Mouse (Mus musculus) midbrain, postnatal 0 days (tissue): ENCODE data around the gene Mup3. TPM values are rescaled to one million over a fixed set of nuclear protein-coding genes. Genes with fewer than 3 reads are reported as not detected.
"Not testable (repeated sequence)": the region's sequence is repeated elsewhere in the genome, so short reads cannot be mapped to it uniquely, and the experiment has no call there.

ENCODE experiments used
- ATAC-seq: fragments of 200-750 bp; cut with Nextera tagmentation; 2 replicates; pipeline ENCODE4 v1.8.0; 2017; ENCODE audit warnings: moderate number of reproducible peaks, mild to moderate bottlenecking, moderate TSS enrichment, moderate library complexity; ENCODE audit not compliant: low FRiP score
- DNase-seq: peaks from one replicate; pipeline ENCODE4 v3.0.0-alpha.2; 2015; ENCODE audit warnings: low spot score
- H3K27ac ChIP-seq: fragments of 300-500 bp; sonication (generic); 2 replicates; pipeline ENCODE4 v1.5.1; 2014; ENCODE audit warnings: low read depth, mild to moderate bottlenecking, low read length, mixed read lengths
- H3K27me3 ChIP-seq: fragments of 300-500 bp; sonication (generic); 2 replicates; pipeline ENCODE4 v1.6.1; 2014; ENCODE audit warnings: low read length, control low read depth, mixed read lengths; ENCODE audit not compliant: insufficient read depth
- H3K36me3 ChIP-seq: fragments of 300-500 bp; sonication (generic); 2 replicates; pipeline ENCODE4 v1.6.1; 2014; ENCODE audit warnings: low read length, control low read depth, mixed read lengths; ENCODE audit not compliant: insufficient read depth
- H3K4me1 ChIP-seq: fragments of 300-500 bp; sonication (generic); 2 replicates; pipeline ENCODE4 v1.6.1; 2014; ENCODE audit warnings: mild to moderate bottlenecking, control low read depth, antibody characterized with exemption, low read length, mixed read lengths; ENCODE audit not compliant: insufficient read depth
- H3K4me2 ChIP-seq: fragments of 300-500 bp; sonication (generic); 2 replicates; pipeline ENCODE4 v1.6.1; 2014; ENCODE audit warnings: low read depth, mild to moderate bottlenecking, low read length, mixed read lengths; ENCODE audit not compliant: poor library complexity, severe bottlenecking
- H3K4me3 ChIP-seq: fragments of 300-500 bp; sonication (generic); 2 replicates; pipeline ENCODE4 v1.5.1; 2014; ENCODE audit warnings: low read depth, mild to moderate bottlenecking, low read length, moderate library complexity
- H3K9ac ChIP-seq: fragments of 300-500 bp; sonication (generic); replicated peaks from 2 replicates; pipeline ENCODE4 v1.6.1; 2014; ENCODE audit warnings: mild to moderate bottlenecking, low read length, moderate library complexity, mixed read lengths; ENCODE audit not compliant: poor library complexity, severe bottlenecking
- H3K9me3 ChIP-seq: fragments of 300-500 bp; sonication (generic); 2 replicates; pipeline ENCODE4 v1.6.1; 2016; ENCODE audit warnings: low read length, control low read depth
- CTCF ChIP-seq: IDR thresholded peaks from 2 replicates; pipeline ENCODE4 v1.5.1; 2016; ENCODE audit warnings: antibody characterized with exemption, mild to moderate bottlenecking
- WGBS: fragments of 180-500 bp; shearing (Covaris S2); extraction: QIAGEN DNeasy Blood & Tissue Kit; methylation state at CpG from one replicate; pipeline ENCODE4 v1.1.7; 2014; 5-methylcytosine and 5-hydroxymethylcytosine counted together
- polyA plus RNA-seq: library from polyadenylated mRNA; unstranded; fragments of >200 nt; fragmentation: Nextera tagmentation; extraction: Ambion mirVana; gene quantifications from 2 replicates; pipeline ENCODE4 v1.2.1, GENCODE M21; 2015
- total RNA-seq: library from RNA; depleted of rRNA; stranded (reverse); fragments of >200 nt; gene quantifications from 2 replicates; pipeline ENCODE4 v1.2.3, GENCODE M21; 2014; rRNA removed

The Mup3 gene
- total RNA-seq (not detected in 2 replicates), polyA plus RNA-seq (not detected in 2 replicates)

DNA sequence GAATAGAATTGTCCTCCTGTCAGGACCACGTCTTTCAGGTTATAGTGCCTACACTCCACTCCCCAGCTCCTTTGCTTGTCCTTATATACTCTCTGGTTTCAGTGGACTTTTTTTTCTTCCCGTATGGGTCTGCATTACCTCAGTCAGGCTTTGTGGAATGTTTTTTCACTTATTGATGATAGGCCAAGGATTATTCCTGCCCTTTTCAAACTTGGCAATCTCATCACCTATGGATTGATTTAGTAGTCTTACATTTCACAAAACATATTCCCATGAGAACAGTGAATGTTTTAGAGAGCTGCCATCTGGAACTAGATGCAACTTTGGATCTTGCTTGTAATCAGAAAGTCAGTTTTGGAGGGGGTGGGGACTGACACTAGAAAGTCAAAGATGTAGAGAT lies at the start of gene Mup3:
Mup3 (minus strand) TSS at position 102 of the 400 bp plus-strand sequence.
- TF ChIP-seq CTCF = no peak
- no peak within 1 kb of the TSS for H3K4me2 ChIP-seq
- no peak for ATAC-seq
- WGBS = 86% methylated on average over 2 of the region's 2 CpGs
- H3K27me3 ChIP-seq = no peaks in the 10 kb centered on the region
- DNase-seq = no peak
- no peaks in the 10 kb centered on the region for H3K4me1 ChIP-seq
- no peaks in the 10 kb centered on the region for H3K36me3 ChIP-seq
- H3K9ac ChIP-seq = no peak within 1 kb of the TSS
- no peak within 1 kb of the TSS for H3K27ac ChIP-seq
- H3K4me3 ChIP-seq = no peak within 1 kb of the TSS
- no peaks in the 10 kb centered on the region for H3K9me3 ChIP-seq

DNA sequence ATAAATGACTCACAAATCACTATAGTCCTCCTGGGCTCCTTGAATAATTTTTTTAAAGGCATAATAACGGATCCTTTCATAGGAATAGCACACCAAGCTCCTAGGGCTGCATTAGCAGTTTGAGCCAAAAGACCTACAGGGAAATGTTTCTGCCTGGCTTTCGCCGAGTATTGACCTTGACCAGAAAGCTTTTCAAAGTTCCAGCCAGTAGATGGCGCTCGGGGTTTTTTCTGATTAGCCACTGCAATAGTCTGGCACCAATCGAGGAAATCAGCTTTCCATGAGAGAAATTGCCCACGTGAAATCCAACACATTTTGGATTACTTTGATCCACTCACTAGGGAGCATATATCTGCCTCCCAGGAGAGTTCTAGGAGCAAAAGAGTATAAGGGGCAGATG lies 46.6 kb upstream of the Mup3 start:
- 69% methylated on average over 7 of the region's 7 CpGs for WGBS
- TF ChIP-seq CTCF = peak; percentile 43
- DNase-seq (peak; percentile 28), ATAC-seq (no peak)
- Histone ChIP-seq H3K9me3 (peaks cover 14% of the 10 kb centered on the region; the same call in 1 of the 2 replicates), H3K4me3 (no peak overlapping the region), H3K4me2 (no peak overlapping the region), H3K4me1 (no peaks in the 10 kb centered on the region), H3K27me3 (no peaks in the 10 kb centered on the region), H3K27ac (no peak overlapping the region), H3K9ac (no peak overlapping the region), H3K36me3 (no peaks in the 10 kb centered on the region)

DNA sequence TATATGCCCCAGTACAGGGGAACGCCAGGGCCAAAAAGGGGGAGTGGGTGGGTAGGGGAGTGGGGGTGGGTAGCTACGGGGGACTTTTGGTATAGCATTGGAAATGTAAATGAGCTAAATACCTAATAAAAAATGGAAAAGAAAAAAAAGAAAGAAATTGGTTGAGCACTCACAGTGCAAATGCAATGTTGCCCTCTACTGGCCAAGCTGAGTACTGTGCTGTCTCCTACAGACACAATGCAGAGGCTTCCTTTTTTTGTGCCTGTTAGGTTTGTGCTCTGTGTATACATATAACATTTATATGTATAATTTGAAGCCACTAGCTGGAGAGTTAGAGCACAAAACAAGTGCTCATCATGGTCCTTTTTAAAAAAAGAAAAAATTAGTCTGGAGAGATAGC lies 16.2 kb upstream of the Mup3 start:
- H3K27me3 ChIP-seq, H3K27ac ChIP-seq, H3K36me3 ChIP-seq, H3K4me3 ChIP-seq, H3K4me1 ChIP-seq, H3K9ac ChIP-seq, ATAC-seq, H3K4me2 ChIP-seq, H3K9me3 ChIP-seq: not testable (repeated sequence)
- 67% methylated on average over 1 of the region's 2 CpGs for WGBS
- peak; percentile 61 for TF ChIP-seq CTCF
- DNase-seq = peak; percentile 19

DNA sequence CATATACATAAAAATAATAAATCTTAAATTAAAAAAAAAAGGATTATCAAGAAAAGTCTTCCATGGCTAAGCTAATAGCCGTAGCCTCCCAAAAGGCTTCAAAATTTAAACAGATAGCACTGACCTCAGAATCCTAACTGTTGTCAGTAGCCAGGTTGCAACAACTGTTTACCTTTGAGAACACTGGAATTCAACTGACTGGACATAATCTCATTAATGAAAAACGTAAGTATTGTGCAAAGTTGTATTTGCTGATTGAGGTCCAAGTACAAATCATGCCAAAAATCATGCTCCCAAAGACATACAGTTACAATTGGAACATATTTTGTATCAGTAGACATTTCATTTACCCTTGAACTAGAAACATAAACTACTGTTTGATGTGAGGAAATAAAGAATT lies 811 bp upstream of the Mup3 start:
- H3K4me1 ChIP-seq = no peaks in the 10 kb centered on the region
- TF ChIP-seq CTCF = no peak
- H3K27me3 ChIP-seq = no peaks in the 10 kb centered on the region
- no peak for DNase-seq
- no peak for ATAC-seq
- no peak overlapping the region for H3K27ac ChIP-seq
- 86% methylated on average over 2 of the region's 2 CpGs for WGBS
- no peak overlapping the region for H3K4me2 ChIP-seq
- H3K9ac ChIP-seq = no peak overlapping the region
- no peaks in the 10 kb centered on the region for H3K36me3 ChIP-seq
- H3K9me3 ChIP-seq = no peaks in the 10 kb centered on the region
- no peak overlapping the region for H3K4me3 ChIP-seq

DNA sequence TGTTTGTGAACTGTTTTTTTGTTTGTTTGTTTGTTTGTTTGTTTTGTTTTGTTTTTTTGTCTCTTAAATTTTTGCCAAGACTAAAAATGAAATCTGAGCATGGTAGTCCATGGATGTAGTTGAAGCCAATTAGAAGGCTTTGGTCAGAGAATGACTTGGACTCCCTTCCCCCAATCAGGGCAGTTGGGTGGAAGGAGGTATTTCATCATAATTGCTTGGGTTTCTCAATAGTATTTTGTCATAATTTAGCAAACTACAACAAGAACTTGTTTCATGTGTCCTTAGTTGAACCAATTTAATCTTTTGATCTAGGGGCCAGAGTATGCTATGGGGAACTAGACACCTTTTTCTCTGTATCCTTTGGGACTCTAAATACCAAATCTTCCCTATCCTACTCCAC lies 4.4 kb downstream of the Mup3 start:
- Histone ChIP-seq H3K36me3 (no peaks in the 10 kb centered on the region), H3K27me3 (no peaks in the 10 kb centered on the region), H3K9me3 (no peaks in the 10 kb centered on the region), H3K4me3 (no peak overlapping the region), H3K27ac (no peak overlapping the region), H3K4me1 (no peaks in the 10 kb centered on the region), H3K9ac (no peak overlapping the region), H3K4me2 (no peak overlapping the region)
- TF ChIP-seq CTCF = no peak
- no peak for ATAC-seq
- no peak for DNase-seq

DNA sequence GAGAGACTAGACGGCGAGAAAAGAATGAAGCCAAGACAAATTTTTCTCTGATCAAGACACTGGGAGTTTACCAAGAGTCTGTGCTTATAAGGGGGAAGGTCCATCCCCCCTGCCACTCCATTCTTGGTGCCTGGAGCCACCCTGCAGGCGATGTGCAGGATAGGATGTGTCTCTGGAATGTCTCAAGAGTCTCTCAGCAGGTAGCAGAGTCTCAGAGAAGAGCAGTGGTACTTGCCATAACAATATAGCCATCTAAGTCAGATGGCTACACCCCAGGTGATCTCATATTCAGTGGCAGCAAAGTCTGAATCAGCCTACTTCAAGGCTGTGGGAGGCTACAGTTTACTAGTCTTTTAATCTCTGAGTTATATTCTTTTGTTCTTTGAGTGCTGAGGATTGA lies 12.0 kb downstream of the Mup3 start:
- no peak for ATAC-seq
- Histone ChIP-seq H3K36me3 (no peaks in the 10 kb centered on the region), H3K27me3 (no peaks in the 10 kb centered on the region), H3K4me2 (no peak overlapping the region), H3K4me3 (no peak overlapping the region), H3K4me1 (no peaks in the 10 kb centered on the region), H3K9ac (no peak overlapping the region), H3K27ac (no peak overlapping the region), H3K9me3 (no peaks in the 10 kb centered on the region)
- WGBS = 62% methylated on average over 3 of the region's 3 CpGs
- DNase-seq = no peak
- no peak for TF ChIP-seq CTCF

DNA sequence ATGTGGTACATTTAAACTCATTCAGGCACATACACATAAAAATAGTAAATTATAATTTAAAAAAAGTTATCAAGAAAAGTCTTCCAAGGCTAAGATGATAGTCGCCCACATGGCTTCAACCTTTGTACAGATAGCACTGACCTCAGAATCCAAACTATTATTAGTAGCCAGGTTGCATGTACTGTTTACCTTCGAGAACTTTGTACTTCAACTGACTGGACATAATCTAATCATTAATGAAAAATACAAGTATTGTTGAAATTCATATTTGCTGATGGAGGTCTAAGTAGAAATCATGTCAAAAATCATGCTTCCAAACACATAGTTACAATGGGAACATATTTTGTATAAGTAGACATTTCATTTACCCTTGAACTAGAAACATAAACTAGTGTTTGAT lies 32.4 kb downstream of the Mup3 start:
- not testable (repeated sequence) for ATAC-seq

DNA sequence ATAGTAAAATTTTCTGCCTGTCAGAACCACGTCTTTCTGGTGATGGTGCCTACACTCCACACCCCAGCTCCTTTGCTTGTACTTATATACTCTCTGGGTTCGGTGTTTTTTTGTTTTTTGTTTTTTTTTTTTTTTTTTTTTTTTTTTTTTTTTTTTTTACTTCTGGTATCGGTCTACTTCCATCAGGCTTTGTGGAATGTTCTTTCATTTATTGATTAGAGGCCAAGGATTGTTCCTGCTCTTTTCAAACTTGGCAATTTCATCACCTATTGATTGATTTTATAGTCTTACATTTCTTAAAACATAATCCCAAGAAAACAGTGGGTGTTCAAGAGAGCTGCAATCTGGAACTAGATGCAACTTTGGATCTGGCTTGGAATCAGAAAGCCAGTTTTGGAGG lies 33.1 kb downstream of the Mup3 start, which contains the start of gene Mup20:
Mup20 (minus strand) TSS at position 101 of the 400 bp plus-strand sequence.
- not testable (repeated sequence) for H3K27me3 ChIP-seq, H3K36me3 ChIP-seq, H3K9ac ChIP-seq, H3K9me3 ChIP-seq, H3K4me2 ChIP-seq, H3K4me3 ChIP-seq, ATAC-seq, DNase-seq, H3K4me1 ChIP-seq, H3K27ac ChIP-seq
- 75% methylated on average over 2 of the region's 3 CpGs for WGBS

More for the DNA sequence above, 32.4 kb downstream of the Mup3 start:
- not testable (repeated sequence) for H3K9me3 ChIP-seq, H3K4me2 ChIP-seq, H3K9ac ChIP-seq, DNase-seq, H3K4me3 ChIP-seq, H3K27me3 ChIP-seq, H3K27ac ChIP-seq, H3K4me1 ChIP-seq, H3K36me3 ChIP-seq
- 91% methylated on average over 2 of the region's 2 CpGs for WGBS
